Mouse (Mus musculus): ENCODE results near the gene Gm5725. TPM values are rescaled to one million over a fixed set of nuclear protein-coding genes. Genes with fewer than 3 reads are reported as not detected.
"Not testable (repeated sequence)": the region's sequence is repeated elsewhere in the genome, so short reads cannot be mapped to it uniquely, and the experiment has no call there.

Gm5725 gene
- not detected in 2 replicates for polyA plus RNA-seq (2016; fragmentation: Nextera tagmentation; extraction: Ambion mirVana)

DNA sequence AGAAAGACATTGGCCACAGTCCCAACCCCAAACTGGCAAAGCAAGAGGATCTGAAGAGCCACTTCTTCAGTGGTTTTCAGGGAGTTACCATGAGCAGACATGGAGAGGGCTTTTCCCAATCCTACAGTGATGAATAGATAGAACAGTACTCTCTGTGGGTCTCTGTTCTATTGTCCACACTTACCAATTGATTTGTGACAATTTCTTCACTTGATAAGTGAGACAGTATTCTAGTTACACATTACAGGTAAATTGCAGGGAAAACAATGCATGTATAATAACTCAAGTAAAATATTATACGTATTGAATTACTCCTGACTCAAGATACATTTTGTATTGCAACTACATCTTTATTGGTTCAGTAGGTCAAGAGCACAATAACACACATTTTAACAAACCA, at the start of gene Gm5725:
TSS of gene Gm5725 (minus strand) at position 101 of the 400 bp plus-strand sequence.
- not testable (repeated sequence) for H3K27ac ChIP-seq; H3K9ac ChIP-seq; H3K36me3 ChIP-seq (replicated peaks); H3K27me3 ChIP-seq; H3K9me3 ChIP-seq; H3K4me3 ChIP-seq (replicated peaks); ATAC-seq (ENCODE audit: low FRiP score); H3K4me2 ChIP-seq; H3K4me1 ChIP-seq
- no CpG with 5 or more reads among the region's 1 CpGs for WGBS

DNA sequence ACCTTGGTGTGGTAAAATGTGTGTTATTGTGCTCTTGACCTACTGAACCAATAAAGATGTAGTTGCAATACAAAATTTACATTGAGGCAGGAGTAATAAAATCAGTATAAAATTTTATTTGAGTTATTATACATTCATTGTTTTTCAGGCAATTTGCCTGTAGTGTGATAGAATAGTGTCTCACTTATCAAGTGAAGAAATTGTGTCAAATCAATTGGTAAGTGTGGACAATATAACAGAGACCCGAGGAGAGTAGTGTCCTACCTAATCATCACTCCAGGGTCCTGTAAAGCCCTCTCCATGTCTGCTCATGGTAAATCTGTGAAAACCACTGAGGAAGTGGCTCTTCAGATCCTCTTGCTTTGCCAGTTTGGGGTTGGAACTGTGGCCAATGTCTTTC, 12.0 kb downstream of the Gm5725 start, which contains the start of gene Vmn1r135:
TSS of gene Vmn1r135 (plus strand) at position 301 of the 400 bp plus-strand sequence.
- H3K9me3 ChIP-seq; H3K4me3 ChIP-seq (replicated peaks); H3K4me1 ChIP-seq; H3K36me3 ChIP-seq (replicated peaks); H3K27ac ChIP-seq; H3K27me3 ChIP-seq; H3K4me2 ChIP-seq; H3K9ac ChIP-seq; ATAC-seq (ENCODE audit: low FRiP score): not testable (repeated sequence)
- WGBS = no CpG with 5 or more reads among the region's 1 CpGs

DNA sequence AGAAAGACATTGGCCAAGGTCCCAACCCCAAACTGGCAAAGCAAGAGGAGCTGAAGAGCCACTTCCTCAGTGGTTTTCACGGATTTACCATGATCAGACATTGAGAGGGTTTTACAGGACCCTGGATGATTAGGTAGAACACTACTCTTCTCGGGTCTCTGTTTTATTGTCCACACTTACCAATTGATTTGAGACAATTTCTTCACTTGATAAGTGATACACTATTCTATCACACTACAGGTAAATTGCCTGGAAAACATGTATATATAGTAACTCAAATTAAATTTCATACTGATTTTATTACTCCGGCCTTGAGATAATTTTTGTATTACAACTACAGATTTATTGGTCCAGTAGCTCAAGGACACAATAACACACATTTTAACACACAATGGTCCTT, 47.4 kb downstream of the Gm5725 start, which contains the start of gene Gm4177:
TSS of gene Gm4177 (minus strand) at position 101 of the 400 bp plus-strand sequence.
- no CpG with 5 or more reads among the region's 3 CpGs for WGBS
- H3K27me3 ChIP-seq = not testable (repeated sequence)

More for the DNA sequence above, 47.4 kb downstream of the Gm5725 start, which contains the start of gene Gm4177:
- not testable (repeated sequence) for H3K4me3 ChIP-seq (replicated peaks); H3K27ac ChIP-seq; H3K36me3 ChIP-seq (replicated peaks); H3K4me1 ChIP-seq; ATAC-seq (ENCODE audit: low FRiP score); H3K9me3 ChIP-seq; H3K4me2 ChIP-seq; H3K9ac ChIP-seq

Other genes starting within 250 kb of the Gm5725 start
- not detected in 2 replicates for gene Vmn1r132, start 230.2 kb downstream of the Gm5725 start, polyA plus RNA-seq (2016; fragmentation: Nextera tagmentation; extraction: Ambion mirVana)
- not detected in 2 replicates for gene Gm4175, start 82.8 kb downstream of the Gm5725 start, polyA plus RNA-seq (2016; fragmentation: Nextera tagmentation; extraction: Ambion mirVana)
- gene Gm4177, start 47.5 kb downstream of the Gm5725 start, polyA plus RNA-seq (2016; fragmentation: Nextera tagmentation; extraction: Ambion mirVana) = not detected in 2 replicates
- gene Vmn1r135, start 11.9 kb downstream of the Gm5725 start, polyA plus RNA-seq (2016; fragmentation: Nextera tagmentation; extraction: Ambion mirVana) = not detected in 2 replicates
- not detected in 2 replicates for gene Gm5891, start 77.0 kb upstream of the Gm5725 start, polyA plus RNA-seq (2016; fragmentation: Nextera tagmentation; extraction: Ambion mirVana)
- not detected in 2 replicates for gene Vmn1r137, start 150.3 kb upstream of the Gm5725 start, polyA plus RNA-seq (2016; fragmentation: Nextera tagmentation; extraction: Ambion mirVana)
- gene Vmn1r138, start 184.6 kb upstream of the Gm5725 start, polyA plus RNA-seq (2016; fragmentation: Nextera tagmentation; extraction: Ambion mirVana) = not detected in 2 replicates
- gene Gm6176, start 212.0 kb upstream of the Gm5725 start, polyA plus RNA-seq (2016; fragmentation: Nextera tagmentation; extraction: Ambion mirVana) = not detected in 2 replicates
- not detected in 2 replicates for gene Vmn1r139, start 224.8 kb upstream of the Gm5725 start, polyA plus RNA-seq (2016; fragmentation: Nextera tagmentation; extraction: Ambion mirVana)

Data from forebrain, embryonic 12.5 days (tissue).